Mouse (Mus musculus) heart, embryonic 16.5 days (tissue): ENCODE results near the gene Shprh. TPM values are rescaled to one million over a fixed set of nuclear protein-coding genes. Genes with fewer than 3 reads are reported as not detected.
"Not testable (repeated sequence)": the region's sequence is repeated elsewhere in the genome, so short reads cannot be mapped to it uniquely, and the experiment has no call there.

Experiments
- ATAC-seq: fragments of 200-750 bp; cut with Nextera tagmentation; replicated peaks from 2 replicates; pipeline ENCODE4 v1.8.0; 2017; ENCODE audit warnings: moderate number of reproducible peaks; ENCODE audit not compliant: insufficient read depth, low FRiP score; ENCODE audit errors: extremely low read depth
- H3K27ac ChIP-seq: fragments of 300-500 bp; sonication (generic); 2 replicates; pipeline ENCODE4 v1.5.1; 2014; ENCODE audit warnings: mild to moderate bottlenecking, low read length, control low read depth, moderate library complexity
- H3K27me3 ChIP-seq: fragments of 300-500 bp; sonication (generic); 2 replicates; pipeline ENCODE4 v1.6.1; 2014; ENCODE audit warnings: low read length, mixed read lengths; ENCODE audit not compliant: control insufficient read depth, insufficient read depth
- H3K36me3 ChIP-seq: fragments of 300-500 bp; sonication (generic); 2 replicates; pipeline ENCODE4 v1.6.1; 2014; ENCODE audit not compliant: control insufficient read depth, insufficient read depth
- H3K4me1 ChIP-seq: fragments of 300-500 bp; sonication (generic); 2 replicates; pipeline ENCODE4 v1.6.1; 2014; ENCODE audit warnings: low read length, mixed read lengths; ENCODE audit not compliant: control insufficient read depth, insufficient read depth
- H3K4me2 ChIP-seq: fragments of 300-500 bp; sonication (generic); 2 replicates; pipeline ENCODE4 v1.6.1; 2014; ENCODE audit warnings: low read depth, mild to moderate bottlenecking, control low read depth, low read length
- H3K4me3 ChIP-seq: fragments of 300-500 bp; sonication (generic); 2 replicates; pipeline ENCODE4 v1.5.1; 2014; ENCODE audit warnings: mild to moderate bottlenecking, control low read depth, low read length
- H3K9ac ChIP-seq: fragments of 300-500 bp; sonication (generic); 2 replicates; pipeline ENCODE4 v1.6.1; 2014; ENCODE audit warnings: low read length, control low read depth
- H3K9me3 ChIP-seq: fragments of 300-500 bp; sonication (generic); replicated peaks from 2 replicates; pipeline ENCODE4 v1.6.1; 2016; ENCODE audit warnings: low read length; ENCODE audit not compliant: control insufficient read depth
- WGBS: fragments of 180-500 bp; shearing (Covaris S2); extraction: QIAGEN DNeasy Blood & Tissue Kit; methylation state at CpG from one replicate; pipeline ENCODE4 v1.1.7; 2014; 5-methylcytosine and 5-hydroxymethylcytosine counted together
- polyA plus RNA-seq: library from polyadenylated mRNA; unstranded; fragments of >200 nt; fragmentation: Nextera tagmentation; extraction: Ambion mirVana; gene quantifications from 2 replicates; pipeline ENCODE4 v1.2.1, GENCODE M21; 2015

Gene Shprh
- polyA plus RNA-seq, 1 experiment from 2014 or later, result 9.7 TPM

DNA sequence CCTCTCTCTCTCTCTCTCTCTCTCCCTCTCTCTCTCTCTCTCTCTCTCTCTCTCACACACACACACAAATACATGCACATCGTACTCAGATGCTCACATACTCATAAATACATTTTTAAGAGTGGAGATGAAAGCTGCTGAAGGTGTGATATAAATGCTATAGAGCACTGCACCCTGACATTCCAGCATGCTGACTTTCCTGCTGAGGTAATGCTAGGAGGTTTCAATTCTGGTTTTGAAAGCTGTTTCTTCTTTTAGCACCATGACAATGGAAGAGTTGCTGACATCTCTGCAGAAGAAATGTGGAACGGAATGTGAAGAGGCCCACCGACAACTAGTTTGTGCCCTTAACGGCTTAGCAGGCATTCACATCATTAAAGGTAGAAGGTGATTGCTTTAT lies 22.4 kb downstream of the Shprh start:
- H3K4me3 ChIP-seq, result no peak overlapping the region
- H3K4me1 ChIP-seq, result peaks cover 2% of the 10 kb centered on the region; the same call in 1 of the 2 replicates
- H3K9ac ChIP-seq, result no peak overlapping the region
- H3K27me3 ChIP-seq, result no peaks in the 10 kb centered on the region
- peak overlapping the region; percentile 75 for H3K27ac ChIP-seq
- ATAC-seq, result 0 out of 2 replicates have a peak, but pooled peaks have one; percentile 55
- no peak overlapping the region for H3K4me2 ChIP-seq
- WGBS, result 54% methylated on average over 4 of the region's 4 CpGs
- H3K36me3 ChIP-seq, result peaks cover 45% of the 10 kb centered on the region
- no peaks in the 10 kb centered on the region for H3K9me3 ChIP-seq

DNA sequence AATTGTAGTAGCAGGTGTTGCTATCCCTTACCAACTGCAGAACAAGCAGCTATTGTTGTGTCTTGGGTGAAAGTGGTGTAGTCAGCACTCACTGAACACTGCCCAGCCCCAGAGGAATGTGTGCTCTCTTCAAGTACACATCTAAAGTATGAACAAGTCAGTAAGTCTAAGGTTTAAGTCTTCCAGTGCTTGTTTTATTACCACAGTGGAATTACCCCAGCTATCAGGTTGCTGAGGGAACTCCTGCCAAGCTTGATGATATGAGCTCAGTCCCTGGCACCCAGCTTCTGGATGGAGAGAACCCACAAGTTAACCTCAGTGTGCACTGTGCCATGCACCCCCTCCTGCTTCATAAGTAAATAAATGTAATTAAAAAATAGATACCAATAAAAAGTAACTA lies 23.3 kb downstream of the Shprh start:
- ATAC-seq, result peak; percentile 84
- no peaks in the 10 kb centered on the region for H3K27me3 ChIP-seq
- peak overlapping the region; percentile 19; the same call in 1 of the 2 replicates for H3K27ac ChIP-seq
- no peak overlapping the region for H3K4me2 ChIP-seq
- H3K4me3 ChIP-seq, result no peak overlapping the region
- no peaks in the 10 kb centered on the region for H3K9me3 ChIP-seq
- peaks cover 39% of the 10 kb centered on the region for H3K36me3 ChIP-seq
- H3K9ac ChIP-seq, result no peak overlapping the region
- peaks cover 2% of the 10 kb centered on the region; the same call in 1 of the 2 replicates for H3K4me1 ChIP-seq

DNA sequence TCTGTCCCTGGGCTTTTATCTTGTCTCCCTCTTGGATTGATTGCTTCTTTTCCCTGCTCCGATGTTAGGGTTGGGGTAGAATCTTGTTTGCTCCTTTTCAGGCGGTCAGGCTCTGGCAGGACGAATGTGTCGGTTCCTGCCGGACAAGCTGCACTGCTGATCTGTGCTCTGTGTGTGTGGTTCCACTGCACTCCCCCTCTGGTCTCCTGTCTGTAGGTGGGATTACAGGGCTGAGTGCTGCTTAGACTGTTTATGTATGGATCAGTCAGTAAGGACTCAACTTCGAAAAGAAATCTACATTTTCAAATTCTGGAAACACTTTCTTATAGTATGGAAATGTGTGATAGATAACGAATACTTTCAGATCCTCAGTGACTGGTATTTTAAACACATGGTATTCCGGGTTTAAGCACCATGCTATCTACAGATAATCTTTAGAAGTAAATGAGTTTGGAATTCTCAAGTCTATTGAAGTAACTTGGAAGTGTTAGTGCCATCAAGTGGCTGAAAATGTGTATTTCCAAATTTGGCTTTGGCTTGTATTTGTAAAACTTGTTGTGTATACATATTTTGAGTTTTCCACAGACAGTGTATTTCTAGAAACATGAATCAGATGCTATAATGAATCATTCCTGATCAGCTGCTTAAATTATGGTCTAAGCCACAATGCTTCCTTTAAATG lies 26.7 kb downstream of the Shprh start:
- ATAC-seq, result no peak
- H3K27ac ChIP-seq, result no peak overlapping the region
- WGBS, result 74% methylated on average over 8 of the region's 8 CpGs
- no peak overlapping the region for H3K9ac ChIP-seq
- H3K4me1 ChIP-seq, result peaks cover 2% of the 10 kb centered on the region; the same call in 1 of the 2 replicates
- H3K4me3 ChIP-seq, result no peak overlapping the region
- no peak overlapping the region for H3K4me2 ChIP-seq
- H3K27me3 ChIP-seq, result no peaks in the 10 kb centered on the region
- H3K36me3 ChIP-seq, result peaks cover 28% of the 10 kb centered on the region
- no peaks in the 10 kb centered on the region for H3K9me3 ChIP-seq

DNA sequence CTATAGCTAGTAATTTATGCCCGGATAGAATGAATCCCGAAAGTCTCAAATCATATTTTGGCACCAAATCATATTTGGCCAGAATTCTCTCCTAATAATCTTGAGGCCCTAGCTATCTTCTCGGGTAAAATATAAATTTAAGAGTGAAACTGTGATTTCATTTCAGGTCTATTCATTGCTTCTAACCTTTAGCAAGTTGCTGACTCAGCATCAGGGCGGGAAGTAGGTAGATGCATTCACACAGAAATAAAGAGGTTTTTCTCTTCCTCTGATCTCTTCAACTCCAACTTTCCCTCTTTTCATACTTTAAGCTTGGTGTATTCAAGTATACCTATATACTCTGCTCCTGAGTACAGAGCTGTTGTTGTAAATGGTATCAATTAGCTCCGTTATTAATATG lies 30.9 kb downstream of the Shprh start:
- Histone ChIP-seq H3K4me2 (no peak overlapping the region), H3K36me3 (peaks cover 26% of the 10 kb centered on the region)
- 89% methylated on average over 5 of the region's 5 CpGs for WGBS

DNA sequence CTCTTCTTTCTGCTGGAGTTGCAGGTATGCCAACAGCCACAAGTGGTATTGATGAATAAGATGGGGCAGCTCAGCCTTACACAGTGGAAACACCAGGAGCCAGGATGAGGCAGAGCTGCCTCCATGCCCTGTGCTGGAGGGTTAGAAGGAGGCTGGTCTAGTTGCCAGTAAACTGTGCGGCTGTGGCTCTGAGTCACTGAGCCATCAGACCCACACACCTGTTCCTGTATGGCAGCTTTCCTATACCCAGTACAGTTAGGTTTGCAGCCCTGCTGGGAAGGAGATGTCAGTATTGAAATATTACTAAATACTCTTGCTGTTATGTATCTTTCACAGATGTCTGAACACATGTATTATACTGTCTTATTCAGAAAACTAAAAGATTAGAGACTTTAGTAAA lies 48.1 kb downstream of the Shprh start:
- H3K4me2 ChIP-seq, result no peak overlapping the region
- H3K9ac ChIP-seq, result no peak overlapping the region
- H3K27ac ChIP-seq, result no peak overlapping the region
- peaks cover 6% of the 10 kb centered on the region; the same call in 1 of the 2 replicates for H3K4me1 ChIP-seq
- no peak overlapping the region for H3K4me3 ChIP-seq
- ATAC-seq, result no peak
- H3K36me3 ChIP-seq, result peaks cover 30% of the 10 kb centered on the region
- 76% methylated on average over 1 of the region's 1 CpGs for WGBS
- no peaks in the 10 kb centered on the region for H3K27me3 ChIP-seq
- no peaks in the 10 kb centered on the region for H3K9me3 ChIP-seq

More for the DNA sequence above, 30.9 kb downstream of the Shprh start:
- Histone ChIP-seq H3K9ac (no peak overlapping the region), H3K4me3 (no peak overlapping the region), H3K9me3 (no peaks in the 10 kb centered on the region), H3K27me3 (no peaks in the 10 kb centered on the region), H3K27ac (no peak overlapping the region), H3K4me1 (no peaks in the 10 kb centered on the region)
- no peak for ATAC-seq

DNA sequence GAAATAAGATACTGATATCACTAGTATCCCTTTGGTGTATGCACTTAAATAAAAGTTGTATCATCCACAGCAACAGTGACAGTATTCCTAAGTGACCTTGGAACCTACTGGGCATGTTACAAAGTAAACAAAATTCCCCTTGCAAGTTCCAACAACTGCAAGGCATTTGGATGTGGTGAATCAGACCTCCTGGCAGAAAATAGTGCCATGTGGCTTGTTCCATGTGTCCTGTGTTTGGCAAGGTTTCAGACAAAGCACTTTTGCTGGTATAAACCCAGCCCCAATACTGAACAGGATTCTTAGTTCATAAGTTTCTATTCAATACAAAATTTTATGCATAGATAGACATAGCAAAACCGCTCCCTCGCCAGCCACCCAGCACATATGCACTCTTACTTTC lies 49.1 kb downstream of the Shprh start:
- ATAC-seq, result no peak
- Histone ChIP-seq H3K27ac (peak overlapping the region; percentile 23; the same call in 1 of the 2 replicates), H3K4me2 (no peak overlapping the region), H3K4me3 (no peak overlapping the region), H3K9ac (no peak overlapping the region), H3K4me1 (peaks cover 6% of the 10 kb centered on the region; the same call in 1 of the 2 replicates), H3K36me3 (peaks cover 30% of the 10 kb centered on the region), H3K9me3 (no peaks in the 10 kb centered on the region), H3K27me3 (no peaks in the 10 kb centered on the region)
- 92% methylated on average over 2 of the region's 2 CpGs for WGBS

DNA sequence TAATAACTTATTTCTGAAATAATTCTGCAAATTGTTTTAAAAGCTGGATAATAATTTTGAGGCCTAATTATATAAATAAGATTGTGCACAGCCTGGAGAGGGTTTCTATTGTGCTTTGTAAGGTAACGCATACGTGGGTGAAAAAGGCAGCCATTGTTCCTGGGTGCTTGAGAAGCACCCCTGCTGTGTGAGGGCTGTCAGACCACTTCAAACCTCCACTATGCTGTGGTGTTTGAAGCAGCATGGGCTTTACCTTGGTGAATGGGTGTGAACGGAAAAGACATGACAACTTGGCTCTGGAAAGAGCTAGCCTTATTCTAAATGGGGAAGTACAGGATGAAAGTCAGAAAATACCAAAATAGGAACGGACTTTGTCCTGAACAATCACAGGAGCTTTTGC lies 50.8 kb downstream of the Shprh start:
- WGBS, result 43% methylated on average over 4 of the region's 4 CpGs
- Histone ChIP-seq H3K4me3 (no peak overlapping the region), H3K4me2 (no peak overlapping the region), H3K27ac (no peak overlapping the region), H3K9me3 (no peaks in the 10 kb centered on the region), H3K27me3 (no peaks in the 10 kb centered on the region), H3K36me3 (peaks cover 20% of the 10 kb centered on the region), H3K4me1 (peaks cover 6% of the 10 kb centered on the region; the same call in 1 of the 2 replicates), H3K9ac (no peak overlapping the region)
- ATAC-seq, result no peak

DNA sequence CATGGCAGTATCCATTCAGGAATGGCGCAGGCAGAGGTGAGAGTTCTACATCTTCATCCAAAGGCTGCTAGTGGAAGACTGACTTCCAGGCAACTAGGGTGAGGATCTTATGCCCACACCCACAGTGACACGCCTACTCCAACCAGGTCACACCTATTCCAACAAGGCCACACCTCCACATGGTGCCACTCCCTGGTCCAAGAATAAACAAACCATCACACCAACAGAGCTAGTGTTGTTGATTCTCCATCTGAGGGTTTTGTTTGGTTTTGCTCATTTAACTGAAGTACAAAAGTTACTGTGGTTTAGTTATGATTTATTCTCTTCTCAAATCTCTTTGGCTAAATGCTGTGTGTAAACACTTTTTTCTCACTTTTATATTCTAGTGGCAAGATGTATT lies 56.7 kb downstream of the Shprh start:
- H3K9ac ChIP-seq, H3K4me2 ChIP-seq, H3K4me1 ChIP-seq, H3K27me3 ChIP-seq, H3K4me3 ChIP-seq, H3K9me3 ChIP-seq, ATAC-seq, H3K27ac ChIP-seq: not testable (repeated sequence)
- 92% methylated on average over 2 of the region's 2 CpGs for WGBS
- H3K36me3 ChIP-seq, result peaks cover 27% of the 10 kb centered on the region

DNA sequence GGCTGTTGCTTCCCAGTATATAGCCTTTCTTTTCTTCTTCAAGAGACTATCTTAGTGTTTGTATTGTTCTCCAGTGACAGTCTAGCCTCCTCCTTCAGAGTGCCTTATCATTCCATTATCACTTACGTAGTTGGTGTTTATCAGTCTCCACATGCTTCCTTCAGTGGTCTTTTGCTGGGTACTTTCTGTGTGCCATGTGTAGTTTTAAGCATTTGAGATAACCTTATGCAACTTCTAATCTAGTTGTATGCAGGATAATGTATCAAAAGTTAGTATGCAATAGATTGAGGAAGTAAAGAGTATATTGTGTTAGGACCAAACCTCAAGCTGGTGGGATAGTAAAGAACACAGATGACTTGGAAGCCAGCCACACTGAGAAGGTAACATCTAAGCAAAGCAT lies 59.4 kb downstream of the Shprh start:
- no peak for ATAC-seq
- WGBS, result 73% methylated on average over 1 of the region's 1 CpGs
- Histone ChIP-seq H3K4me1 (no peaks in the 10 kb centered on the region), H3K4me2 (no peak overlapping the region), H3K27ac (no peak overlapping the region), H3K9me3 (no peaks in the 10 kb centered on the region), H3K36me3 (peaks cover 24% of the 10 kb centered on the region), H3K4me3 (no peak overlapping the region), H3K9ac (no peak overlapping the region), H3K27me3 (no peaks in the 10 kb centered on the region)
